Mouse (Mus musculus) bone marrow, adult 2 months (tissue): ENCODE measurements around the gene Clec2h. TPM values are rescaled to one million over a fixed set of nuclear protein-coding genes. Genes with fewer than 3 reads are reported as not detected.
"Not testable (repeated sequence)": the region's sequence is repeated elsewhere in the genome, so short reads cannot be mapped to it uniquely, and the experiment has no call there.

Experiments
- H3K27ac ChIP-seq: fragments of 200-500 bp; 2 replicates; pipeline ENCODE4 v1.5.1; 2012; ENCODE audit warnings: low read depth, mild to moderate bottlenecking, control low read depth, inconsistent platforms, low read length; ENCODE audit not compliant: control insufficient read depth, poor library complexity, insufficient read depth
- H3K4me1 ChIP-seq: fragments of 200-500 bp; 2 replicates; pipeline ENCODE4 v1.6.1; 2011; ENCODE audit warnings: low read length; ENCODE audit not compliant: control insufficient read depth, insufficient read depth
- H3K4me3 ChIP-seq: fragments of 200-500 bp; replicated peaks from 2 replicates; pipeline ENCODE3; 2011; ENCODE audit warnings: mild to moderate bottlenecking, low read depth, low read length, control low read depth; ENCODE audit not compliant: control insufficient read depth
- CTCF ChIP-seq: fragments of 200-500 bp; IDR thresholded peaks from 2 replicates; pipeline ENCODE4 v1.5.1; 2011; ENCODE audit warnings: low read length, control low read depth; ENCODE audit not compliant: control insufficient read depth, insufficient read depth
- POLR2A ChIP-seq: fragments of 200-500 bp; IDR thresholded peaks from 2 replicates; pipeline ENCODE4 v1.6.1; 2011; ENCODE audit warnings: low read depth, mild to moderate bottlenecking, control low read depth, low read length, borderline replicate concordance; ENCODE audit not compliant: control insufficient read depth
- WGBS: fragments of 180-500 bp; shearing (Covaris S2); methylation state at CpG from one replicate; pipeline ENCODE4 v1.1.7; 2018; 5-methylcytosine and 5-hydroxymethylcytosine counted together
- polyA plus RNA-seq: library from polyadenylated mRNA; stranded (reverse); fragments of >200 nt; gene quantifications from 2 replicates; pipeline ENCODE4 v1.2.4, GENCODE M21; 2011; ENCODE audit warnings: low replicate concordance; ENCODE audit not compliant: missing spikeins, insufficient read depth, insufficient read length

Clec2h gene
- 0.97 TPM in 1 of 2 replicates, not detected in the other for polyA plus RNA-seq

- Histone ChIP-seq H3K4me3 (no peak within 1 kb of the TSS), H3K4me1 (no peaks in the 10 kb centered on the region), H3K27ac (no peak within 1 kb of the TSS)
- 2% methylated on average over 1 of the region's 1 CpGs for WGBS
- TF ChIP-seq POLR2A: no peak
- TF ChIP-seq CTCF: 0 out of 2 replicates have a peak, but pooled peaks have one; percentile 23
These were observed at the start of gene Clec2h for GRCm38 (mm10) chr6:128662206-128662605. Clec2h (plus strand) TSS chr6:128662385.

GRCm38 (mm10) chr6:128622733-128623132 is 39.5 kb upstream of the Clec2h start:
- Histone ChIP-seq H3K4me3 (no peak overlapping the region), H3K27ac (no peak overlapping the region), H3K4me1 (no peaks in the 10 kb centered on the region; the same call in 1 of the 2 replicates)
- WGBS: 39% methylated on average over 2 of the region's 2 CpGs
- TF ChIP-seq POLR2A (no peak), CTCF (no peak)

GRCm38 (mm10) chr6:128623433-128623832 is 38.8 kb upstream of the Clec2h start, which contains the start of gene Klrb1a:
Klrb1a (minus strand) TSS chr6:128623533.
- H3K4me1 ChIP-seq, H3K27ac ChIP-seq, H3K4me3 ChIP-seq: not testable (repeated sequence)
- 94% methylated on average over 5 of the region's 5 CpGs for WGBS

GRCm38 (mm10) chr6:128624425-128624824 is 37.8 kb upstream of the Clec2h start:
- WGBS: 45% methylated on average over 4 of the region's 4 CpGs
- no peaks in the 10 kb centered on the region; the same call in 1 of the 2 replicates for H3K4me1 ChIP-seq
- TF ChIP-seq CTCF (no peak), POLR2A (no peak)
- no peak overlapping the region for H3K4me3 ChIP-seq
- H3K27ac ChIP-seq: no peak overlapping the region

- not testable (repeated sequence) for H3K4me3 ChIP-seq, H3K4me1 ChIP-seq, H3K27ac ChIP-seq
- 85% methylated on average over 6 of the region's 6 CpGs for WGBS
These were observed 36.9 kb upstream of the Clec2h start for GRCm38 (mm10) chr6:128625246-128625645.

GRCm38 (mm10) chr6:128629771-128630739 is 32.1 kb upstream of the Clec2h start:
- TF ChIP-seq CTCF: peak; percentile 40; the same call in 1 of the 2 replicates
- WGBS: 48% methylated on average over 13 of the region's 13 CpGs
- H3K27ac ChIP-seq, H3K4me1 ChIP-seq, H3K4me3 ChIP-seq: not testable (repeated sequence)

- 72% methylated on average over 15 of the region's 15 CpGs for WGBS
- not testable (repeated sequence) for H3K4me1 ChIP-seq, H3K27ac ChIP-seq, H3K4me3 ChIP-seq
These were observed 31.0 kb upstream of the Clec2h start for GRCm38 (mm10) chr6:128630912-128631905.

GRCm38 (mm10) chr6:128640673-128641072 is 21.5 kb upstream of the Clec2h start:
- H3K27ac ChIP-seq: no peak overlapping the region
- H3K4me1 ChIP-seq: no peaks in the 10 kb centered on the region; the same call in 1 of the 2 replicates
- TF ChIP-seq CTCF (no peak), POLR2A (no peak)
- WGBS: 69% methylated on average over 1 of the region's 1 CpGs
- H3K4me3 ChIP-seq: no peak overlapping the region
